Mouse (Mus musculus) frontal cortex, postnatal 14 days (tissue): ENCODE data around the gene Vwc2l.
A peak's percentile ranks its signal among the peaks of the same experiment; 100 is the strongest.

ENCODE experiments used
- DNase-seq, 2 experiments: peaks; one replicate each; pipeline ENCODE4 v3.0.0; 2022; ENCODE audit warnings: low spot score in 2 of 2

The Vwc2l gene

DNA sequence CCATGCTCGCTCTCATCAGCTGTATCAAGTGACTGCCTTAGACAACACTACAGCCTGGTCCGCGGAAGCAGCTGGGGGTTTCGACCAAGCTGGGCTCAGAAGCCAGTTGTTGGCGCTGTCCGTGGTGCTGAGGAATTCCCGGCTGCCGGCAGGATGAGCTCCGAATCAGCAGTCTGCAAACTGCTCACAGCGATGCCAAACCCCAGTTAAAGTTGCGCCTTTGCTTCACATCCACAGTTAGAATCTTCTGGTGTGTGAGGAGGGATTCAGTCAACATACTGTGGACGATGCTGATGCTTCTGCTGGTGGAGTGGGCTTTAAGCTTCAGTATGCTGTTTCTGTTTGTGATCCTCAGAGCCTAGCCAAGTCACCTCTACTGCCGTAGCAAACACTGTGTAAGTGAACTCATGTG, at the start of gene Vwc2l:
Gene Vwc2l, plus strand, starts transcription at position 61 of the 412 bp plus-strand sequence.
- peak; percentile 18 to 49 for DNase-seq

DNA sequence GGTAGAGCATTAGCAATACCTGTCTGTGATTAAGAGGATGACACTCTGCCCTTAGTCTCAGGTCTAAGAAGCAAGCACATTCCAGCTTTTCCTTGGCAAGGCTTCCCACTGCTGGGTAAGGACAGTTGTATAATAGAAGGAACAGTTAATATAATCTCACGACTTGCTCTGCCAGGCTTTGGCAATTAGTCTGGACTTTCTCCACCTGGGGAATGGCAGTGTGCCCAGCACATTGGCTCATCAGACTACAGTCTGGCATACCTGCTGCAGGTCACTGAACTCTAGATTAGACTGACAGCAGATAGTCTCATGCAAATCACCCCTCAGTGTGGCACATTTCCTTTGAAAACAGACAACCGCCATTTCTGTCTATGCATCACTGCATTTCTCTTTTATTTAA, 33.0 kb upstream of the Vwc2l start:
- DNase-seq: no peak

DNA sequence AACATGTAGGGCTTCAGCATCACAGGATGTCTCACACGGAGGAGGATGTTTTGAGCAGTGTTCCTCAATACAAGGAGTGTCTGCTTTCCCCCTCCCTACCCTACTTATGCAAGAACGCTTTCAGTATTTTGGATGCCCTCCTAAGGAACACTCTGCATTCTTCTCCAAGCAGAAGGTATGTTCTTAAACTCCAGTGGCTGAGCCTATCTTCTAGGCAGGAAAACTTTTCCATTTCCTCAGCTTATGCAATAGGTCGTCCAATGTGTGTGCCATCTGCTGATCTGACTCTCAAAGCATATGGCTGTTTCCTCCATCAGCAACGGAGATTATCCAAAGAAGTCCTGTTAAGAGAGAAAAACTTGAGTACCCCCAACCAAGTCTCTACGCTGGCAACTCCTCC, 25.2 kb upstream of the Vwc2l start:
- DNase-seq: no peak

DNA sequence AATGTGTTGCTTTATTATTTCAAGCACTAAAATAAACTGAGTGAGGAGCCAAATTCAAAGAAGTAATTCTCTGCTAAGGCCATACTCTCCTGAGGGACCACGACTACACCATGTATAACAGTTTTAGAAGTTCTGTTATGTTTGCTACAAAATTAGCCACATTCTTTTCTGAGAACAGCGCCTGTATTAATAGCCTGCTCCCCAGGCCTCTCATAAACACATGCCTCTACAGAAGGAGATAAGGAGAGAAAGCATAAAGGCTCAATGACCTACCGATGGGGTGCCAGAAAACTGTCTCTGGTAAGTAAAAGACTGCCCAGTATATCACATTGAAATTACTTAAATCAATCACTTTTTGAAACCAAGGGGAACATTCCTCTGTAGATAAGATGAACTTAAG, 21.6 kb upstream of the Vwc2l start:
- DNase-seq: no peak

DNA sequence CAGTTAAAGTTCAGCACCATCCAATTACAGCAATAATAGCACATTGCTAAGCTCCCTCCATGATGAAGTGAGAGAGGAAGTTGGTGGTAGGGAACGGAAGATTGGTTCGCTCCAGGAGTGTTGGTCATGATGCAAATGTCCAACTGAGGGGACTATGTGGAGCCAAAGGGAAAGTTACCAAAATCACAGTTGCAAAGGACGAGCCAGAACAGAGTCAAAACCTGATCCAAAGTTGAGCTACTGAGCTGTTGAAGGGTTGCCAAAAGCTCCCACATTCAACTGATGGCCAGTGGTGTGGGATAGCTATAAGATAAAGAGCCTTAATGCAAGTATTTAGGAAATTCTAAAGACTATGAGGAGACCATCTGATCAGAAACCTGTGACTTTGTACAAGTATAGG, 19.7 kb upstream of the Vwc2l start:
- DNase-seq: no peak

DNA sequence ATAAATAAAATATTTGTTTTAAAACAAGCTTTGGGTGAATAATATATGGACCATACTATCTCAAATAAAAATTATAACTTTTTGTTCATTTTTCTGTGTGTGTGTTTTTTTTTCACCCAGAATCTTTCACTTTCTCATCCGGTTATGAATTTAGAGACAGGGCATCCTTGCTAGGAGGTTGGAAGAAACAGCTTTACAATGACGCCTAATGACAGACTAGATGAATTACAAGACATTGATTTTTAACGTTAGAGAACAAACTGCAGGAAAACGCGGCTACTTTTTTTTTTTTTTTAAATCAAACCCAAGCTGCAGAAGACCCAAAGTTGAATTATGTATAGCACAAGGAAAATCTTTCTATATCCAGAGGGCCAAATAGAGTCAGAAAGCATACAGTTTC, 470 bp upstream of the Vwc2l start:
- DNase-seq: no peak

DNA sequence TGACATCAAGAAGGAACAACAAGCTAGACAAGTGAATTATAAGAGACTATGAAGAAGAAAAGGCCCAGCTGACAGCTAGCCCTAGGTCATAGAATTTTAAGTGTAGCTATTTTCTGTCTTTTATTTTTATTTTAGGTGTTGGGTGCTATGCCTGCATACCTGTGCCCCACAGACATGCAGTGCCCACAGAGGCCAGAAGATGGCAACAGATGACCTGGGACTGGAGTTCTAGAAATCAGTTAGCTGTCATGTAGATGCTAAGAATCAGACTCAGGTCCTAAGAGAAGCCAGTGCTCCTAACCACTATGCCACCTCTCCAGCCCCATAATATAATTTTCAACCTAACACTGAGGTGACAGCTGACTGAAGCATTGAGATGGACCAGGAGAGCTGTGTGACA, 61.6 kb downstream of the Vwc2l start:
- DNase-seq: no peak

DNA sequence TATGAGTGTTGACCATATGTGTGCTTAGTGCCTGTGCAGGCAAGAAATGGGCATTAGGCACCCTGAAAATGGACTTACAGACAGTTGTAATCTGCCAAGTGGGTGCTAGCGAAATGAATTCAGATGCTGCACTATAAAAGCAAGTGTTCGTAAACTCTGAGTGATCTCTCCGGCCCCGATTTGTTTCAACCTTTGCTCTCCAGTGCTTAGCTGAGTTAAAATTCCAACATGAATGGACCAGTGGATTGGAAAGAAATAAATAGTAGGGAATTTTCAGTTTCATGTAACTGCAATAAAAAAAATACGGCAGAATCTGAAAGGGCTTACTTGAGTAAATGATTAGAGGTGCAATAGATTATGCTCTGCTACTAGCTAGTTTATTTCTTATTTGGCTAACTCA, 66.1 kb downstream of the Vwc2l start:
- no peak for DNase-seq

DNA sequence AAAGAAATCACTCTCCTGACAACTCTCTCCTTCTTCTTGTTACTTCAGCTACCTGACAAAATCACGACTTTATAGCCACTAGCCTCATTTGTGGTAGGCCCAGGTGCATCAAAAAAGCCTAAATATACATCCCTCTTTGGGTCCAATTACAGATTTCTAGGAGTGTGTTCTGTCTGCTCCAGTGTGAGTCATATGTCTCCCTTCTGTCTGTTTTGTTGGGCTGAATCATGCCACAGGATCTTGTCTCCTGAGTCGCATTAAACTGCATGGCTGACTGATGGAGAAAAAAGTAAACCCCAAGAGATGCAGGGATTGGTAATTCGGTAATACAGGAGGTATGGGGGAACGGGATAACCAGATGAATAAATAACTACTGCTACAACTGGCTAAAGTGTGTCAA, 69.6 kb downstream of the Vwc2l start:
- DNase-seq: no peak

DNA sequence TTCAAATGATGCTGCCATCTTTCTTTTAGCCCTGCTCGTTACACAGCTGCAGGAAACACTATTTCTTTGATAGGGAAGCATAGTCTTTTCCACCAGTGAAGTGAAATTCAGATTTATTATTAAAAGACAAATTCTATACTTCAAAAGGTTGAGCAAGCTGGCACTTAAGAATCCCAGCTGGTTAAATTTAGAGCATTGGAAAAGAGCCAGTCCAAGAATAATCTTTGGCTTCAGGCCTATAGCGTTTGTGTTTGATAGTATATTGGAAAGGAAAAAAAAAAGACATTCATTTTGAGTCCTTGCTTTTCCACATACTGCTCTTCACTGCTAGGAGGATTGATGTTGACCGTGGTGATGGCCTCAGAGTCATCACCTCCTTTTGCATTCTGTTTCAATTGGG, 77.9 kb downstream of the Vwc2l start:
- DNase-seq: no peak

DNA sequence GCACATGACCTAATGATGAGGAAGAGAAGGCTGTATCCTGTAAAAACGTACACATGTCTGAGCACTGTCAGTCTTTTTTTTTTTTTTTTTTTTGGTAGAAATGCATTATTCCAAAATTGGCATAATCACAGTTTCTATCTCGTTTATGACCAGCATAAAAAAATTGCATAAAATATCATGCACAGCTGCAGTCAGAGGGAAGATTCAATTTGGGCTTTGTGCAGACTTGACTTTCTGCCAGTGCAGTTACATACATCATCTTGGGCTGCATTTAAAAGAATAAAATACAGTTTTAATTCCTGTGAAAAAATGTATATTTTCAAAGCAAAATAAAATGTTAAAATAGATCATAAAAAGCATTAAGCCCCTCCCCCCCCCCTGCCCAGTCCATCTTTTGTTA, 97.6 kb downstream of the Vwc2l start:
- DNase-seq: no peak

DNA sequence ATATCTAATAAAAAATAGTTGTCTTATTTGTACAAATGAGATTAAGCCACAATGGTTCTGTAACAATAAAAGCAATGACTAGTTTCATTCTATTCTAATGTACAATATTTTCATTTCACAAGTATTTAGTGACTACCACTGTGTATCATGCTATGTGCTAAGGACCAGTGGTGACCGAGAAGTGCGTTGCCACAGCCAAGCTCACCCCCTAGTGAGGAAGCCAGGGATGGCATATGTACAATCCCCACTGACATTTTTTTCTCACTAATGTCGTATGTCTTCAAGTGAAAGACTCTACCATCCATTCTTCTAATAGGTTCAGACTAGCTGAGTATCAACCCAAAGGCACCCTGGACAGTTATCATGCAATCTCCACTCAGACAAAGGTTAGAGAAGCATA, 107.7 kb downstream of the Vwc2l start:
- DNase-seq: no peak

DNA sequence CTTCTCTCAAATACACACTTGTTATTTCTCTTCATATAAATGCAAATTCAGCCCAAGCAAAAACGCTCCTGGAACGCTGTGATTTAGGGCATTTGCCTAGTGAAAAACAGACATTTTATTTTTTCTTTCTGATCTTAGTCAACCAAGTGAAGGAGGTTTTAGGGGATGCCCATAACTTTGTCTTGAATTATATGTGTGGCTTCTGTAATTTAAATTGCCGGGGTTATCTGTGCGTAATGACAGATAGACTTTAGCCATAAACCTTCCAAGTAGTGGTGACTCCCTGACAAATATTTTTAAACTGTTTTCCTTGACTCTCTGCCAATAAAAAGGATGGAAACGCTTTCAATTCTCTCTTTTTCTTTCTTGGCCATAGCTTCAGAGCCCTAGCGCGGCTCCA, 116.7 kb downstream of the Vwc2l start:
- DNase-seq: no peak

DNA sequence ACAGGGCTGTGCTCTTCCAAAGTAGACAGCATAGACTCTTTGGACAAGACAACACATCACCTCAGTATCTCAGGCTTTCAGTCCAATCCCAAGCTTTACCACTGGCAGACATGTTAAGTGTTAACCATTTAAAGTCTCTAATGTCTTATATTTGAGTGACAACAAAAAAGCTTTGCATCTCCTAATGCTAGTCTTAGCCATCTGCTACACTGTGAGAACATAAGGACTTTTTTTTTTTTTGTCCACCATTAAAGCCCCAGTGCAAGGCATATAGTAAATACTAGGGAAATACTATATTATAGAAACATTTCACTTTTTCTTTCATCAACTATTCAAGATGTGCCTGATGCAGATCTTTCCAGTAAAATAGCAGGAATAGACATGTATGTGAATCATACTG, 119.8 kb downstream of the Vwc2l start:
- DNase-seq: no peak

DNA sequence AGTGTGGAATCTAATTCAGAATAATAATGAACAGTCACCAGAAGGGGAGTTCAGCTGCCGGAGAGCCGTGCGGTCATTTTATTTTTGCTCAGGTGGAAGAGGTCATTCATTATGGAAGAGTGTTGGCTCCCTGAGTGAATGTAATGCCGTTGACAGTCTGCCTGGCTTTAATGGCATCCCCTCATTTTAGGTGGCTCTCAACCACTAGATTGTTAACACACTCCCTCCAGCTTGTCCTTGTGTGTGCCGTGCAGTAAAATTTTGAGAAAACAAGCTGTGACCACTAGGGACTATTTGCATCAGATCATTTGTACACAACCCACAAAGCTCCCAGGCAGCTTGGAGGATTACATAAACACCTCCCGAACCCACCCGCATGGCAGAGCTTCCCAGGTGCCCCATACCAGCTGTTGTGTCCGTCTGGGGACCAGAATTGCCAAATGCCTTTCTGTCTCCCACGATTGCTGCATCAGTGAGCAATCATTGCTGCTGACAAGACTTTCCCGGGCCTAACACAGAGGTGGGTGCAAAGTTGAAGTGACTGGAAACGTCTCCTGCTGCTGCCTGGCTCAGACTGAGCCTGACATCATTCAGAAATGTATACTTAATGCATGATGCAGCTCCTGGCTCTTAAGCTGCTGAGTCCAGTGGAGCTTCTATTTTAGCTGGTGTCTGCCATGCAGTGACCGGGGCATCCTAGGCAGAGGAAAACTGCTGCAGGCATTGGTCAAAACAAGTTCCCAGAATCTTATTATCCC, 126.3 kb downstream of the Vwc2l start:
- DNase-seq: peak in 1 of 2 experiments; percentile 12

DNA sequence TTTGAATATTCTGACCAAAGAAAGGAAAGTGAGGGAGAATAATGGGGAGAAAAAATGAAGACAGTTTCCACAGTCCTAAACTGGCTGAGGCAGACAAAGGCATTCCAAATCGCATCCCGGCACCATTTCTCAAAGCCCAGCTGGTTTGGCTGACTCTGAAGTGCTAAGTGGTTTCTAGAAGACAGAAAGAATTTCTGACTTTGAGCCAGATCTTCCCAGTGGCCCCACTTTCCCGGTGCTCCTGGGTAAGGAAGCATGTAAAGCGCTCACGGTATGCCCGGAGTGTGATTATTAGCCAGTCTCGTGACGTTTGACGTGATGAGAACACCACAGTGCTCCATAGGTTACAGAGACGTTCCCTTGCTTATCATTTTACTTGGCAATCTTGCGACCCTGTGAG, 127.9 kb downstream of the Vwc2l start:
- no peak for DNase-seq

DNA sequence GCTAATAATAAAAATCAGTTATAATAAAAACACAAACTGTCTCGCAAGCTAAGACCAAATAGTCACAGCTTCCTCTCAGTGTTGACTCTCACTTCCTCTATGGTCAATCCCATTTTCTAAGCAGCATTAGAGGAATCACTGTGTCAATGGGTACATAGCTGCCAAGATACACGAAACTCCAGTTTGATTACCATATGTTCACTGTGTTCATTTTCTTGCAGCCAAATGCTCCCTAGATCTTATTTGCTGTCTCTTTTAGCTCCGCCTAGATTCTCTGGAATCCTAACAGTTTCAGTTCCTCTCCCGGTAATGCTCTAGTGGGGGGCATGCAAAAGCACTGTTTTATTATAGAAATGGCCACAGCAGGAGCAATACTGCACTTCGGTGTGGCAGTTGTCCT, 130.4 kb downstream of the Vwc2l start:
- DNase-seq: no peak

DNA sequence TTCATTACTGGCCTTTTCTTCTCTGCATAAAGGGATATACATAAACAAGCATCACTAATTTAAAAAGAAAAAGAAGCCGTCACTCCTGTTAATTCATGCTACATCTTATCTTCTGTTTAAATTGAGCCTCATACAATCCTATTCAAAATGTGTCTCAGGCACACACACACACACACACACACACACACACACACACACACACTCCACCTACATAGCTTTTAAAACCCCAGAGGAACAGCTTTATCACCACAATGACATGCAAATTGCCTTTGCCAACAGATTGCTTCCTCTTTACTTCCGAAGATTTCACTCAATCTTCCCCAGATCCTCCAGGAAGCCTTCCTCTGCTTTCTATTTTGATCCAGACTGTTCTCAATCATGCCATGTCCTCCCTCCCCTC, 136.2 kb downstream of the Vwc2l start:
- no peak for DNase-seq

DNA sequence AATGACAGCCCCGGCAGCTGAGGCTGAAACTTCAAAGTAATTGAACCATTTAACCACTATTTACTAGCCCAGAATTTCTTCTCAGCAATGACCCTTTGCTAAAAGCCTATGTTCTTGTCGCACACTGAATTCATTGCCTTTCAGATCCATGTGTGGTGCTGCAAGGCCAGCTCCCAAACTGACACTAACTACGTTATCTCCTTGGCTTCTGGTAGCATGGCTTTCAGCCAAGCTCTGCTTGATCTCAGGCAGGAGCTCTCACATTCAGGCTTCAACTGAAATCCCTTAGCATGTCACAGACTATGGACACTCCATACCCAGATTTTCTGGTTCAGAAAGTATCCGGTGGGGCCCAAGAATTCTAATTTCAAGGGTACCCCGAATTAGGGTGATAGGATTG, 140.6 kb downstream of the Vwc2l start:
- no peak for DNase-seq

DNA sequence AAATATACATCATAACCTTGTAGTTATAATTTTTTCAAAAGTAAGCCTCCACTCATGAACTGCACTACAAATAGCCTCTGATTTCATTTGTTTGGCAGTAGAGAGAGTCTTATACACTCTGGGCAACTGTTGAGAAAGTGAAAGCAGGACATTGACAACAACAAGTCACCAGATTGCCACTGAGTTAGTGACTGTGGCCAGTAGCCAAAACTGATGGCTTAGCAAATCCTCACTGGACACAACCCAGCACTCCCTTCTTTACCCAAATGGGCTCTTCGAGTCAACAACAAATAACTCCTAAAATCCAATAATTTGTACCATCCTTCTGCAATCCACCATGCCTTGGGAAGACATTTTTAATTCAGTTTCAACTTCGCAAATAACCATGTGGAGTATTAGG, 155.0 kb downstream of the Vwc2l start:
- no peak for DNase-seq

DNA sequence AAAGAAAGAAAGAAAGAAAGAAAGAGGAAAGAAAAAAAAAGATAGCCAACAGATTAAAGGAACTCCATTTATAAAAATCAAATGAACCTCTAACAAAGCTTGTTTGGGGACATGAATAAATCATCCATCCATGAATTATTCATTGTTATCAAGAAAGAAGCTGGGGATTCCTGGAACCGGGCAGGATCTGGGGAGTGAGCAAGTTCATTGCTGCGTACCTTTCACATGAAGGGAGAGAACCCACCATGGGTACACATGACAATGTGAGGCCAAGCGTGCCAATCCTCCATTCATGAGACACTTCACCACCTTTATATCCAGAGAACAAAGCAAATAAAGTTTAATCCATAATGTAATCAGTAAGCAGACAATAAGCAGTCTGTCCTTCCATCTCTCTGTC, 155.8 kb downstream of the Vwc2l start:
- DNase-seq: no peak

DNA sequence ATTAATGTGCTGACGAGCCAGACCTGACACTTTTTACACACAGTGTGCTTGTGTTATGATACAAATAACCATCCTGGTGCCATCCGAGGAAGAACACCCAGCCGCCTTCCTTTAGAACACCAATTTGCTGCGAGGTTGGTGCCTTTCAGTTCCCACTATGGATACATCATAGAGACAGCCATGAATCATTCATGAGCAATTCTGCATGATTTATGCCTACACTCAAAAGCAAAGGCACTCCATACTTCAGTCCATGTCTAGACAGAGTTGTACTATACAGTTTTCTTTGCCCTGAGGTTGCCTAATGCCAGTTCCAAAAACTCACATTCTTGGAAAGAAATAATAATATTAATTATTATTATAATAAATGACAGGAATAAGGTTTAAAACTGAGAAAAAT, 158.6 kb downstream of the Vwc2l start:
- no peak for DNase-seq

DNA sequence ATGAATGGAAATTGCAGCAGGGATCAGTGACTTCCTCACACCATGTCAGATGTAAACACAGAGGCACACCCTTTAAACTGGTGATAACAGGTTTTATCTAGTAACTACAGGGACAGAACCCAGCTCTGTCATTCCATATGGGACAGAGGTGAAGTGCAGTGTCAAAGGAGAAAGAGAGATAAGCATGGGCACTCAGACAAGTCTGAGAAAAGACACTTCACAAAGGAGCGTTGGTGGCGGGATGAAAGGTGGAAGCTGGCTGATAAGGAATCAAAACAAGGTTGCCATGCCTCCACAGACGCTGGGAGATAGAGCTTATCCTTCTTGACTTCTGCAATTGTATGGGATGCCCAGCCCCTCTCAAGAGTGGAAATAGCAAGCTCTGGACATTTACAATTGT, 176.8 kb downstream of the Vwc2l start:
- no peak for DNase-seq

DNA sequence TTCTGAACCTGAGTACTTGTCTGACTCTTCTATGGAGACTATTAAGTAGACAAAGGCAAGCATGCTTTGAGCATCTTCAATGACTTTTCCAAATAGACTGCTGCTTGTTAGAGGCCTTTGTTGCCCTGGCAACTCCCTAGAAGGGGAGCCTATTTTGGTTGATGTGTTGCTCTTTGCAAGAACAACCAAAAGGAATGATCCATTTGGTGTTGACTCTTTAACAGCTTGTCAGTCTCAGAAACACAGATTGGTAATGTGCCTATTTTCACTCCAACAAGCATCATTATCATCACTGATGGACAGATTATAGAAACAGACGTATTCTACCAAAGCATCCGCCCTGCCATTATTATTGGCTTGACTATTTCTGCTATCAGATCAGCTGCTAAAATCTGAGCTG, 181.9 kb downstream of the Vwc2l start:
- DNase-seq: no peak
